Mouse (Mus musculus): Measurements from ENCODE around the gene Nckap5l.

DNA sequence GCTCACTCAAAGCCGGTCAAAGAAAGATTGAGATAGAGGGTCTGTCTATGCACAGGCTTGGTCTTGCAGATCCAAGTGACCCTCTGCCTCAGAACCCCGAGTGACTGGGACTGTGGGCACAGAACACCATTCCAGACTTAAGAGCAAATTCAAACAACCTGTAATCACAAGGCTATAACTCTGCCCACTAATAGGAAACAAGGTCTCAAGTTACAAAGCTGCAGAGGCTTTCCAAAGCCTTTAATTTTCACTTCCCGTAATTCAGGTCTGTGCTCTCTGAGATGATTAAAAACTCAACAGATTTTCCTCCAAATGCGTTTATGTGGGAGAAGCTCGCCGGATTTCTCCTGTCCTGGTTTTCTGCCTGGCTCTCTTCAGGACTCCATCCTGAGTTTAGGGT lies 73.5 kb downstream of the Nckap5l start:
- TF ChIP-seq EP300 (IDR thresholded peaks at IDR 0.05) = no peak
- TF ChIP-seq CTCF (IDR thresholded peaks at IDR 0.05) = no peak
